Mouse (Mus musculus): ENCODE measurements around the gene Kdm1a.

GRCm38 (mm10) chr4:136568629-136569028 lies 33.9 kb downstream of the Kdm1a start:
- TF ChIP-seq POLR2A (IDR thresholded peaks at IDR 0.05; ENCODE audit: borderline replicate concordance, insufficient read depth, low read length): no peak
- no peak for TF ChIP-seq CTCF (IDR thresholded peaks at IDR 0.05; ENCODE audit: borderline replicate concordance, insufficient read depth, low read depth, low read length)

All from cerebellum, adult 2 months (tissue).